Mouse (Mus musculus) bone marrow, adult 2 months (tissue): ENCODE measurements around the gene Sh2d6. TPM values are rescaled to one million over a fixed set of nuclear protein-coding genes. Genes with fewer than 3 reads are reported as not detected.

ENCODE experiments used
- H3K27ac ChIP-seq: fragments of 200-500 bp; 2 replicates; pipeline ENCODE4 v1.5.1; 2012; ENCODE audit warnings: low read depth, mild to moderate bottlenecking, control low read depth, inconsistent platforms, low read length; ENCODE audit not compliant: control insufficient read depth, poor library complexity, insufficient read depth
- H3K4me1 ChIP-seq: fragments of 200-500 bp; 2 replicates; pipeline ENCODE4 v1.6.1; 2011; ENCODE audit warnings: low read length; ENCODE audit not compliant: control insufficient read depth, insufficient read depth
- H3K4me3 ChIP-seq: fragments of 200-500 bp; replicated peaks from 2 replicates; pipeline ENCODE3; 2011; ENCODE audit warnings: mild to moderate bottlenecking, low read depth, low read length, control low read depth; ENCODE audit not compliant: control insufficient read depth
- CTCF ChIP-seq: fragments of 200-500 bp; IDR thresholded peaks from 2 replicates; pipeline ENCODE4 v1.5.1; 2011; ENCODE audit warnings: low read length, control low read depth; ENCODE audit not compliant: control insufficient read depth, insufficient read depth
- POLR2A ChIP-seq: fragments of 200-500 bp; IDR thresholded peaks from 2 replicates; pipeline ENCODE4 v1.6.1; 2011; ENCODE audit warnings: low read depth, mild to moderate bottlenecking, control low read depth, low read length, borderline replicate concordance; ENCODE audit not compliant: control insufficient read depth
- WGBS: fragments of 180-500 bp; shearing (Covaris S2); methylation state at CpG from one replicate; pipeline ENCODE4 v1.1.7; 2018; 5-methylcytosine and 5-hydroxymethylcytosine counted together
- polyA plus RNA-seq: library from polyadenylated mRNA; stranded (reverse); fragments of >200 nt; gene quantifications from 2 replicates; pipeline ENCODE4 v1.2.4, GENCODE M21; 2011; ENCODE audit warnings: low replicate concordance; ENCODE audit not compliant: missing spikeins, insufficient read depth, insufficient read length

Gene Sh2d6
- polyA plus RNA-seq, 1 experiment: not detected

DNA sequence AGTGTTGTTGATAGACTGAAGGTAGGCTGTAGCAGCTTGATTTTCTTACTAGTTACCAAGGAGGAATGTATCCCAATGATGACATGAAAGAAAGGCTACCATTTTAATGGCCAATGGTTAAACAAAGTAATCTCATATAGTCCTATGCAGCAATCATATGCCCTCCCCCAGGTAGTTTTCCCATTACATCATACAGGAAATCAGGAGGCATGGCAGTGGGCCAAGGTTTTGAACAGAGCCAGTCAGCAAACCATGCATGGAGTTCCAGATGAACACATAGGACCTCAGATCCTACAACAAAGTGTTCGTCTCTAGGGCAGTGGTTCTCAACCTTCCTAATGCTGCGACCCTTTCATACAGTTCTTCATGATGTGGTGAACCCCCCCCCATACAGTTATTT lies 17.6 kb downstream of the Sh2d6 start:
- no peak for TF ChIP-seq POLR2A
- no peak for TF ChIP-seq CTCF
- WGBS: 83% methylated on average over 2 of the region's 2 CpGs

DNA sequence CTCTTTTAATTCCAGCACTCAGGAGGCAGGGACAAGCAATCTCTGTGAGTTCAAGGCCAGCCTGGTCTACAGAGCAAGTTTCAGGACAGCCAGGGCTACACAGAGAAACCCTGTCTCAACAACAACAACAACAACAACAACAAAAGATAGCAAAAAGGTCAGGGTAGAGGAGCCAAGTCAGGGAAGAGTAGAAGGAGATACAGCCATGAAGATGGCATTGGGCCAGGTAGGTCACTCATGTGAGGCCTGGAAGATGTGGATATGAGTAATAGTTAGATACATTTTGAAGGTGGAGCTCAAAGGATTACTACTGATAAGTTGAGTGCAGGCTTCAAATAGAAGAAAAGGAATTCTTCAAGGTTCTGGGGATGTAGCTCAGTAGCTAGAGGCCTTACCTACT lies 18.2 kb downstream of the Sh2d6 start:
- TF ChIP-seq POLR2A: no peak
- no peak for TF ChIP-seq CTCF

More for the DNA sequence above, 17.6 kb downstream of the Sh2d6 start:
- Histone ChIP-seq H3K4me3 (no peak overlapping the region), H3K27ac (no peak overlapping the region), H3K4me1 (no peaks in the 10 kb centered on the region; the same call in 1 of the 2 replicates)

GRCm38 (mm10) chr6:72498950-72499349 lies 22.6 kb downstream of the Sh2d6 start:
- H3K27ac ChIP-seq: no peak overlapping the region
- H3K4me1 ChIP-seq: no peaks in the 10 kb centered on the region; the same call in 1 of the 2 replicates
- no peak for TF ChIP-seq POLR2A
- TF ChIP-seq CTCF: no peak
- WGBS: 80% methylated on average over 5 of the region's 5 CpGs
- no peak overlapping the region for H3K4me3 ChIP-seq

More for the DNA sequence above, 18.2 kb downstream of the Sh2d6 start:
- Histone ChIP-seq H3K4me1 (no peaks in the 10 kb centered on the region; the same call in 1 of the 2 replicates), H3K27ac (no peak overlapping the region), H3K4me3 (no peak overlapping the region)

DNA sequence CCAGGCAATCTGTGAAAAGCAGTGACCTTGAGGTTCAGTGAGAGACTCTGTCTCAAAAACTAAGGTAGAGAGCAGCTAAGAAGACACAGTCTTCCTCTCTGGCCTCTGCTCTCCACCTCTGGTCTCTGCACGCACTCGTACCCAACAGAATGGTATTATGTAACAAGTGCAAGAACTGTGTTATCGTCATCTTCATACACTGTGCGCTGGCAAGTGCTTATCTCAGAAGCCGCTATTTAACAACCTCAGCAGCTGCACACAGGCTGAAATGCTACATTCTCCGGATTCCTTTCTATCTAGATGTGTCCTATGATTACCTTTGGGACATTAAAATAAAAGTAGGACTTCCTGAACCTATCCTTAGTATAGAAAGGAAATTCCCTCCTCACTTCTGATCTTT lies 28.6 kb downstream of the Sh2d6 start:
- H3K4me1 ChIP-seq: no peaks in the 10 kb centered on the region
- no peak overlapping the region for H3K4me3 ChIP-seq
- no peak overlapping the region for H3K27ac ChIP-seq
- 49% methylated on average over 6 of the region's 6 CpGs for WGBS
- no peak for TF ChIP-seq POLR2A
- no peak for TF ChIP-seq CTCF

GRCm38 (mm10) chr6:72491151-72491550 lies 30.4 kb downstream of the Sh2d6 start:
- Histone ChIP-seq H3K27ac (no peak overlapping the region), H3K4me1 (no peaks in the 10 kb centered on the region; the same call in 1 of the 2 replicates), H3K4me3 (no peak overlapping the region)
- TF ChIP-seq CTCF: no peak
- no peak for TF ChIP-seq POLR2A
- WGBS: 72% methylated on average over 3 of the region's 3 CpGs

DNA sequence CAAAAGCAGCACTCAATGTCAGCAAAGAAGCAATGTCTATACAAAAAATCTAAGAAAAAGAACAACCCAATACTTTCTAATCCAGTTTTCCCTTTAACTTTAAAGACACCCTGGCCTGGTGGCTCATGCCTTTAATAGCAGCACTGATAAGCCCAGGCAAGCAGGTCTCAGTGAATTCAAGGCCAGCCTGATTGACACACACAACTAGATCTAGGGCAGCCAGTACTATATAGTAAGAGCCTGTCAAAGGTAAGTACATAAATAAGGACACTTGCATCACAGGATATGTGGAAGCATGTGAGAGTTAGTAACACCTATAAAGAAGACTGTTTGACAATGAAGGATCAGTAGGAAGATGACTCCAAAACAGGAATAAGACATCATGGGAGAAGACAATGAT lies 32.0 kb downstream of the Sh2d6 start:
- TF ChIP-seq CTCF (no peak), POLR2A (no peak)
- no peaks in the 10 kb centered on the region; the same call in 1 of the 2 replicates for H3K4me1 ChIP-seq

DNA sequence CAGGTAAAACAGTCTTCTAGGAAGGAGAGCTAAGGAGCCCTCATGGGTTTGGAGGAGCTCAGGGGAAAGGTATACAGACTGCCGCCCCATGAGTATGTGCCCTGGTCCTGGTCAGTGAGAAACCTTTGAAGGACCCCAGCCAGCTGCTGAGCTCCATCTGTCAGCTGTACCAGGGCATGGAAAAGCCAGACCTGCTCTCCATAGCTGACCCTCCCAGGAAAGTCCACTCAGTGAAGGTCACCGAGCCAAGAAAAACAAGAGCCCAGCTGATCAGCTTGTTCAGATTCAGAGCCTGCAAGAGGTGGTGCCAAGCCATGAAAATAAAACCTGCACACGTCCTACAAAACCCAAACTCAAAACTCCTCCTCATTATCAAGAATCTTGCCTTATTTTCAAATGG lies 32.7 kb downstream of the Sh2d6 start:
- WGBS: 80% methylated on average over 3 of the region's 3 CpGs
- Histone ChIP-seq H3K27ac (no peak overlapping the region), H3K4me1 (no peaks in the 10 kb centered on the region; the same call in 1 of the 2 replicates), H3K4me3 (no peak overlapping the region)
- TF ChIP-seq POLR2A (no peak), CTCF (no peak)

More for the DNA sequence above, 32.0 kb downstream of the Sh2d6 start:
- no peak overlapping the region for H3K27ac ChIP-seq
- no peak overlapping the region for H3K4me3 ChIP-seq

DNA sequence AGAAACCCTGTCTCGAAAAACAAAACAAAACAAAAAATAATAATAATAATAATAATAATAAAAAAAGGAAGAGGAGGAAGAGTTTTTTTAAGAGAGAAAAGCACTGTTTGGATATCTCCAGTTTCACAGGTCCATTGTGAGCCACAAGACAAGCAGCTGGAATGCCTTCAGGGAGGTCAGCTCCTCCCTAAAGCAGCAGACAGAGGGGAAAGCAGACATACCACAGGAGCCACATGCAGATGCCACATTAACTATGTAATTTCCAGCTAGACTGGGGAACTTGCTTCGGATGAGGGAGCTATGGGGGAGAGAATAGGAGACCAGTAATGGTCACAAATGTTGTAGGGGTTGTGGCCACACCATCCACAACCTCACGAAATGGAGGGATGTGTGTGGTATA lies 34.2 kb downstream of the Sh2d6 start:
- no peaks in the 10 kb centered on the region; the same call in 1 of the 2 replicates for H3K4me1 ChIP-seq
- no peak overlapping the region for H3K27ac ChIP-seq
- 65% methylated on average over 3 of the region's 3 CpGs for WGBS
- TF ChIP-seq POLR2A (no peak), CTCF (no peak)
- no peak overlapping the region for H3K4me3 ChIP-seq

DNA sequence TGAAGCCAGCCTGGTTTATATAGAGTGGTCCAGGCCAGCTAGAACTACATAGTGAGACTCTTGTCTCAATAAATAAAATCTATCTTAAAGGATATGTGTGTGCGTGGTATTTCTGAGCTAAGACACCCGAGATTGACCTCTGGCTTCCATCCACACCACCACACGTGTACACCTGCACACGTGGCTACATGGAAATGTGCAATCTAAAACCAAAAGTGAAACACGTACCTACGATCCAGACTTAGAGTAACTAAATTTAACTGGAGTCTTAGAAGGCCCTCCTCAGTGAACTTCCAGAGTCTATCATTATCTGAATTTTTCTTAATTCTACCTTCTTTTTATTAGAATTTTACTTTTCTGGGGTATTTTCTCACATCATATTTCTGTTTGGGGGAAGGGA lies 35.2 kb downstream of the Sh2d6 start:
- TF ChIP-seq POLR2A: no peak
- no peaks in the 10 kb centered on the region; the same call in 1 of the 2 replicates for H3K4me1 ChIP-seq
- H3K4me3 ChIP-seq: no peak overlapping the region
- 31% methylated on average over 6 of the region's 6 CpGs for WGBS
- no peak overlapping the region for H3K27ac ChIP-seq
